Mouse (Mus musculus): ENCODE results near the gene Lgr6.

DNA sequence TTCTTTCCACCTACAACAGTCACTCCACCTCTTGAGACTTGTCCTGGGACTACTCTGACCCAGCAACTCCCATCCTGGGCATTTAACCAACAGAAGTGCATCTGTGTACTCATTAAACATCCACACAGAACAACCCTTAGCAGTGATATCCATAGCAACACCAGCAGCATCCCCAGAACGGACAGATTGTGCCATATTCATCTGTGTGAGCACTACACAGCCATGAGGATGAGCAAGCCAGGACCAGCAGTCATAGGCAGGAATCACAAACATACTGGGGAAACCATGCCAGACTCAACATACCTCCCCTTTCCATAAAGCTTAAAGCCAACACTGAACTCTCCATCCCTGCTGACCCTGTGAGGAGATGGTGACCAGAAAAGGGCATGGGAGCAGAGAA is 17.7 kb downstream of the Lgr6 start:
- no peak for TF ChIP-seq POLR2A (IDR thresholded peaks at IDR 0.05; ENCODE audit: borderline replicate concordance, extremely low read depth, insufficient read depth, insufficient read length, poor library complexity, severe bottlenecking)
- TF ChIP-seq CTCF (IDR thresholded peaks at IDR 0.05; ENCODE audit: borderline replicate concordance, extremely low read depth, insufficient read depth, insufficient read length): no peak

Measured in brain, embryonic 14.5 days (tissue).